Mouse (Mus musculus) inflammation-experienced regulatory T-cells, adult 16 weeks (primary cell): ENCODE data around the gene Olfr679. TPM values are rescaled to one million over a fixed set of nuclear protein-coding genes. Genes with fewer than 3 reads are reported as not detected.

Source experiments
- polyA plus RNA-seq: library from polyadenylated mRNA; unstranded; fragments of 100-300 nt; shearing (Covaris generic); gene quantifications from one replicate; pipeline ENCODE4 v1.2.1, GENCODE M21; 2017

Gene Olfr679
- polyA plus RNA-seq, result not detected

GRCm38 (mm10) chr7:105080905-105081304 is at the start of gene Olfr679:
Olfr679 (plus strand) TSS chr7:105081205.

GRCm38 (mm10) chr7:105032398-105032797 is 48.6 kb upstream of the Olfr679 start, which contains the start of gene Olfr676:
Olfr676 (plus strand) TSS chr7:105032698.

GRCm38 (mm10) chr7:105064175-105064574 is 16.8 kb upstream of the Olfr679 start, which contains the start of gene Olfr678:
Olfr678 (plus strand) TSS chr7:105064475.

GRCm38 (mm10) chr7:105092717-105093116 is 11.7 kb downstream of the Olfr679 start, which contains the start of gene Olfr680-ps1:
Olfr680-ps1 (minus strand) TSS chr7:105092817.

GRCm38 (mm10) chr7:105116536-105116935 is 35.5 kb downstream of the Olfr679 start, which contains the start of gene Olfr681:
Olfr681 (plus strand) TSS chr7:105116836.

Other genes with a start within 250 kb of the Olfr679 start
- gene Usp17lb, start 238.6 kb upstream of the Olfr679 start, polyA plus RNA-seq, result not detected
- gene Usp17la, start 224.2 kb upstream of the Olfr679 start, polyA plus RNA-seq, result not detected
- gene Olfr665, start 203.2 kb upstream of the Olfr679 start, polyA plus RNA-seq, result not detected
- gene Olfr666, start 185.3 kb upstream of the Olfr679 start, polyA plus RNA-seq, result not detected
- not detected for gene Olfr667, start 159.7 kb upstream of the Olfr679 start, polyA plus RNA-seq
- not detected for gene Olfr668, start 153.1 kb upstream of the Olfr679 start, polyA plus RNA-seq
- gene Olfr669, start 147.0 kb upstream of the Olfr679 start, polyA plus RNA-seq, result not detected
- gene Olfr670, start 118.6 kb upstream of the Olfr679 start, polyA plus RNA-seq, result not detected
- not detected for gene Olfr671, start 102.1 kb upstream of the Olfr679 start, polyA plus RNA-seq
- not detected for gene Olfr672, start 79.2 kb upstream of the Olfr679 start, polyA plus RNA-seq
- not detected for gene Olfr675, start 52.7 kb upstream of the Olfr679 start, polyA plus RNA-seq
- not detected for gene Olfr676, start 48.5 kb upstream of the Olfr679 start, polyA plus RNA-seq
- not detected for gene Olfr677, start 29.8 kb upstream of the Olfr679 start, polyA plus RNA-seq
- gene Olfr678, start 16.7 kb upstream of the Olfr679 start, polyA plus RNA-seq, result not detected
- gene Olfr680-ps1, start 11.6 kb downstream of the Olfr679 start, polyA plus RNA-seq, result not detected
- not detected for gene Olfr681, start 35.6 kb downstream of the Olfr679 start, polyA plus RNA-seq
- not detected for gene Olfr683, start 65.8 kb downstream of the Olfr679 start, polyA plus RNA-seq
- not detected for gene Olfr684, start 82.4 kb downstream of the Olfr679 start, polyA plus RNA-seq
- not detected for gene Olfr685, start 104.8 kb downstream of the Olfr679 start, polyA plus RNA-seq
- gene Olfr686, start 126.3 kb downstream of the Olfr679 start, polyA plus RNA-seq, result not detected
- not detected for gene Olfr688, start 206.9 kb downstream of the Olfr679 start, polyA plus RNA-seq
- gene Olfr689, start 230.0 kb downstream of the Olfr679 start, polyA plus RNA-seq, result not detected